Mouse (Mus musculus) brown adipose tissue, adult 24 weeks (tissue): Measurements from ENCODE around the gene Uck2. TPM values are rescaled to one million over a fixed set of nuclear protein-coding genes. Genes with fewer than 3 reads are reported as not detected.

Experiments
- H3K27ac ChIP-seq: fragments of 200-500 bp; replicated peaks from 2 replicates; pipeline ENCODE4 v1.5.1; 2012; ENCODE audit warnings: low read depth, mild to moderate bottlenecking, low read length
- H3K4me1 ChIP-seq: fragments of 200-500 bp; 2 replicates; pipeline ENCODE4 v1.6.1; 2012; ENCODE audit warnings: low read length, mixed read lengths; ENCODE audit not compliant: control insufficient read depth, insufficient read depth, insufficient read length
- H3K4me3 ChIP-seq: fragments of 200-500 bp; 2 replicates; pipeline ENCODE4 v1.5.1; 2012; ENCODE audit warnings: low read depth, mild to moderate bottlenecking, low read length, moderate library complexity; ENCODE audit not compliant: insufficient read depth
- polyA plus RNA-seq: library from polyadenylated mRNA; stranded (reverse); fragments of >200 nt; gene quantifications from 2 replicates; pipeline ENCODE4 v1.2.4, GENCODE M21; 2012; ENCODE audit not compliant: missing spikeins, insufficient read depth, insufficient read length

The Uck2 gene
- polyA plus RNA-seq, 1 experiment = 23.6 TPM

- Histone ChIP-seq H3K4me1 (peaks cover 3% of the 10 kb centered on the region; the same call in 1 of the 2 replicates), H3K27ac (no peak overlapping the region), H3K4me3 (no peak overlapping the region)
Measured at GRCm38 (mm10) chr1:167289567-167290262, 4.6 kb upstream of the Uck2 start.

- H3K27ac ChIP-seq = no peak overlapping the region
- H3K4me1 ChIP-seq = peaks cover 3% of the 10 kb centered on the region; the same call in 1 of the 2 replicates
Measured at GRCm38 (mm10) chr1:167288665-167289538, 3.8 kb upstream of the Uck2 start.

GRCm38 (mm10) chr1:167287156-167287555 is 2.0 kb upstream of the Uck2 start:
- H3K4me1 ChIP-seq = peaks cover 3% of the 10 kb centered on the region; the same call in 1 of the 2 replicates
- no peak overlapping the region for H3K27ac ChIP-seq
- H3K4me3 ChIP-seq = no peak overlapping the region

More at GRCm38 (mm10) chr1:167288665-167289538, 3.8 kb upstream of the Uck2 start:
- H3K4me3 ChIP-seq = no peak overlapping the region

GRCm38 (mm10) chr1:167285356-167285755 is 236 bp upstream of the Uck2 start:
- peak overlapping the region; percentile 77 for H3K4me3 ChIP-seq
- H3K4me1 ChIP-seq = peaks cover 3% of the 10 kb centered on the region; the same call in 1 of the 2 replicates
- H3K27ac ChIP-seq = no peak overlapping the region

- Histone ChIP-seq H3K27ac (no peak overlapping the region), H3K4me3 (peak overlapping the region; percentile 77), H3K4me1 (peaks cover 3% of the 10 kb centered on the region; the same call in 1 of the 2 replicates)
Measured at GRCm38 (mm10) chr1:167284837-167285319, 242 bp downstream of the Uck2 start.

- peaks cover 3% of the 10 kb centered on the region; the same call in 1 of the 2 replicates for H3K4me1 ChIP-seq
- peak overlapping the region; percentile 77 for H3K4me3 ChIP-seq
- no peak overlapping the region for H3K27ac ChIP-seq
Measured at GRCm38 (mm10) chr1:167284258-167284836, 773 bp downstream of the Uck2 start.

GRCm38 (mm10) chr1:167283441-167284257 is 1.5 kb downstream of the Uck2 start:
- Histone ChIP-seq H3K4me1 (peaks cover 3% of the 10 kb centered on the region; the same call in 1 of the 2 replicates), H3K4me3 (peak overlapping the region; percentile 77)

GRCm38 (mm10) chr1:167282768-167283167 is 2.4 kb downstream of the Uck2 start:
- Histone ChIP-seq H3K27ac (no peak overlapping the region), H3K4me3 (no peak overlapping the region), H3K4me1 (peaks cover 3% of the 10 kb centered on the region; the same call in 1 of the 2 replicates)

More at GRCm38 (mm10) chr1:167283441-167284257, 1.5 kb downstream of the Uck2 start:
- no peak overlapping the region for H3K27ac ChIP-seq

- Histone ChIP-seq H3K27ac (no peak overlapping the region), H3K4me1 (peaks cover 3% of the 10 kb centered on the region; the same call in 1 of the 2 replicates), H3K4me3 (no peak overlapping the region)
Measured at GRCm38 (mm10) chr1:167282112-167282511, 3.0 kb downstream of the Uck2 start.

GRCm38 (mm10) chr1:167280061-167280460 is 5.1 kb downstream of the Uck2 start:
- Histone ChIP-seq H3K4me3 (no peak overlapping the region), H3K27ac (no peak overlapping the region), H3K4me1 (no peaks in the 10 kb centered on the region)

GRCm38 (mm10) chr1:167279160-167279715 is 5.9 kb downstream of the Uck2 start:
- Histone ChIP-seq H3K4me1 (peaks cover 1% of the 10 kb centered on the region; the same call in 1 of the 2 replicates), H3K27ac (no peak overlapping the region), H3K4me3 (no peak overlapping the region)

- Histone ChIP-seq H3K4me1 (peaks cover 4% of the 10 kb centered on the region; the same call in 1 of the 2 replicates), H3K4me3 (no peak overlapping the region), H3K27ac (no peak overlapping the region)
Measured at GRCm38 (mm10) chr1:167278395-167278794, 6.7 kb downstream of the Uck2 start.

- Histone ChIP-seq H3K4me1 (peaks cover 9% of the 10 kb centered on the region), H3K27ac (no peak overlapping the region), H3K4me3 (no peak overlapping the region)
Measured at GRCm38 (mm10) chr1:167274646-167275390, 10.3 kb downstream of the Uck2 start.
